In the genomic region with DNA sequence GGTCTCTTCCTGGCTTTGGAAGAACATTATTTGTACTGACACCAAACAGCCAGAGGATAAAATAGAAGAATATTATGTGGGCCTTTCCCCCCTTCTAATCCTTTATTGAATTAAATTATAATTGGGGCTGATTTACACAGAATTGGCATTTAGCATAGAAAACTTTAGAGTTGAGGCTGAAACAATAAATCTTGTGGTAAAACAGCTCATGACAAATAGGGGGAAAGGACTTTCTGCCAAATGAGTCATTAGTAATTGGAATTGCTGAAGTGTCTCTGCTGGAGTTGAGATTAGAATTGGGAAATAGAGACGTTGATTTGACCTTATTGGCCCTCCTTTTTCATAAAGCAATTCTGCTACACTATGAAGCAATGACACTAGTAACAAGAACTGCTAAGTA, we compare ENCODE assay signal across 11 mouse cellular contexts.
"Had no signal": no experiment of that assay in that cellular context is flagged by ENCODE, and none has a peak within 500 bp of the region (broad histone marks: within the 10 kb centered on the region; RNA-seq: fewer than 3 reads in every experiment).

No protein-coding gene starts in this region.

- DNase-seq: left cerebral cortex, postnatal 4 days; liver; liver, embryonic 13.5 days; liver, postnatal 0 days; lung, adult 18-20 months; lung, adult 2 months; lung, postnatal 10 days; lung, postnatal 14 days; lung, postnatal 36 days; lung, postnatal 4 days; midbrain, embryonic 14.5 days had no signal
